In genomic region chr6:143633710-143634109, GRCm38 (mm10) we compare ENCODE assay signal across 25 mouse cellular contexts.
DNase-seq lines count a peak whose midpoint lies in the region; ATAC-seq and TF ChIP-seq lines count a peak whose summit lies in the region.
"Had no signal": no experiment of that assay in that cellular context is flagged by ENCODE, and none has a peak within 500 bp of the region (broad histone marks: within the 10 kb centered on the region; RNA-seq: fewer than 3 reads in every experiment).

No protein-coding gene starts in this region.

- H3K4me2 ChIP-seq in intestine, embryonic 16.5 days (ENCODE audit: low read depth, low read length): no peak overlapping the region
- H3K4me2 ChIP-seq in intestine, postnatal 0 days (replicated peaks; ENCODE audit: low read depth): no peak overlapping the region
- H3K4me2 ChIP-seq in kidney, embryonic 15.5 days: no peak overlapping the region
- no peak overlapping the region for H3K4me2 ChIP-seq in liver, embryonic 16.5 days (ENCODE audit: low read depth, low read length)
- H3K4me2 ChIP-seq in forebrain, embryonic 16.5 days (ENCODE audit: low read length): no peak overlapping the region
- H3K4me2 ChIP-seq: forebrain, embryonic 13.5 days; heart, embryonic 11.5 days; hindbrain, embryonic 14.5 days; limb, embryonic 12.5 days; midbrain, embryonic 13.5 days; neural tube, embryonic 13.5 days had no signal

- no peaks in the 10 kb centered on the region for H3K27me3 ChIP-seq in intestine, embryonic 16.5 days (replicated peaks; ENCODE audit: control insufficient read depth, insufficient read depth, low read length)
- no peaks in the 10 kb centered on the region for H3K27me3 ChIP-seq in intestine, postnatal 0 days (replicated peaks; ENCODE audit: control insufficient read depth, insufficient read depth, low read length)
- H3K27me3 ChIP-seq in kidney, embryonic 15.5 days: no peaks in the 10 kb centered on the region
- H3K27me3 ChIP-seq in liver, embryonic 16.5 days (ENCODE audit: control insufficient read depth, insufficient read depth, low read depth, low read length): no peaks in the 10 kb centered on the region
- H3K27me3 ChIP-seq in forebrain, embryonic 16.5 days (replicated peaks; ENCODE audit: control insufficient read depth, insufficient read depth, low read length): no peaks in the 10 kb centered on the region
- H3K27me3 ChIP-seq: forebrain, embryonic 13.5 days; limb, embryonic 12.5 days; midbrain, embryonic 13.5 days; neural tube, embryonic 13.5 days had no signal

- no peak overlapping the region for H3K27ac ChIP-seq in intestine, embryonic 16.5 days (ENCODE audit: low read length)
- H3K27ac ChIP-seq in intestine, postnatal 0 days (ENCODE audit: low read depth, low read length): no peak overlapping the region
- no peak overlapping the region for H3K27ac ChIP-seq in kidney, embryonic 15.5 days
- H3K27ac ChIP-seq in liver, embryonic 16.5 days (ENCODE audit: low read length): 0 out of 2 replicates have a peak overlapping the region, but pooled peaks have one; percentile 3
- H3K27ac ChIP-seq in forebrain, embryonic 16.5 days (ENCODE audit: low read length): no peak overlapping the region
- H3K27ac ChIP-seq: forebrain, embryonic 13.5 days; hindbrain, embryonic 14.5 days; left cerebral cortex, adult 2 months; limb, embryonic 12.5 days; macrophage; midbrain, embryonic 13.5 days; neural tube, embryonic 13.5 days had no signal

- ATAC-seq in intestine, embryonic 16.5 days: 0 out of 2 replicates have a peak, but pooled peaks have one; percentile 9
- ATAC-seq in intestine, postnatal 0 days: no peak
- ATAC-seq in kidney, embryonic 15.5 days (replicated peaks; ENCODE audit: low FRiP score): no peak
- ATAC-seq in liver, embryonic 16.5 days (ENCODE audit: low read depth): peak; percentile 64
- ATAC-seq in forebrain, embryonic 16.5 days: no peak
- ATAC-seq: forebrain, embryonic 13.5 days; midbrain, embryonic 13.5 days had no signal

- H3K9ac ChIP-seq in intestine, embryonic 16.5 days (ENCODE audit: low read depth, low read length): no peak overlapping the region
- no peak overlapping the region for H3K9ac ChIP-seq in intestine, postnatal 0 days (ENCODE audit: low read depth, low read length)
- H3K9ac ChIP-seq in kidney, embryonic 15.5 days: no peak overlapping the region
- no peak overlapping the region for H3K9ac ChIP-seq in liver, embryonic 16.5 days (ENCODE audit: low read depth, low read length)
- H3K9ac ChIP-seq in forebrain, embryonic 16.5 days (replicated peaks; ENCODE audit: low read depth, low read length): no peak overlapping the region
- H3K9ac ChIP-seq: forebrain, embryonic 13.5 days; hindbrain, embryonic 14.5 days; limb, embryonic 12.5 days; midbrain, embryonic 13.5 days; neural tube, embryonic 13.5 days had no signal

- no peaks in the 10 kb centered on the region for H3K4me1 ChIP-seq in intestine, embryonic 16.5 days (ENCODE audit: control insufficient read depth, insufficient read depth, low read length)
- no peaks in the 10 kb centered on the region for H3K4me1 ChIP-seq in intestine, postnatal 0 days (replicated peaks; ENCODE audit: control insufficient read depth, insufficient read depth, low read length)
- 0 out of 2 replicates have a peak, but pooled peaks cover 2% of the 10 kb centered on the region for H3K4me1 ChIP-seq in kidney, embryonic 15.5 days
- no peaks in the 10 kb centered on the region for H3K4me1 ChIP-seq in liver, embryonic 16.5 days (ENCODE audit: control insufficient read depth, low read depth, low read length)
- no peaks in the 10 kb centered on the region for H3K4me1 ChIP-seq in forebrain, embryonic 16.5 days (replicated peaks; ENCODE audit: control insufficient read depth, insufficient read depth, low read length)
- H3K4me1 ChIP-seq: midbrain, embryonic 13.5 days had no signal

- no peaks in the 10 kb centered on the region for H3K36me3 ChIP-seq in intestine, embryonic 16.5 days (ENCODE audit: control insufficient read depth, insufficient read depth, low read length)
- no peaks in the 10 kb centered on the region for H3K36me3 ChIP-seq in intestine, postnatal 0 days (ENCODE audit: control insufficient read depth, insufficient read depth)
- H3K36me3 ChIP-seq in kidney, embryonic 15.5 days: no peaks in the 10 kb centered on the region
- no peaks in the 10 kb centered on the region for H3K36me3 ChIP-seq in liver, embryonic 16.5 days (ENCODE audit: control insufficient read depth, insufficient read depth)
- H3K36me3 ChIP-seq in forebrain, embryonic 16.5 days (ENCODE audit: control insufficient read depth, insufficient read depth): no peaks in the 10 kb centered on the region
- H3K36me3 ChIP-seq: G1E; limb, embryonic 12.5 days; midbrain, embryonic 13.5 days; neural tube, embryonic 13.5 days had no signal

- DNase-seq in kidney, postnatal 36 days: peak; percentile 4 to 7
- DNase-seq in testis, postnatal 14 days (ENCODE audit: low spot score): no peak
- DNase-seq: adrenal gland, postnatal 10 days; cerebellum, adult 8-10 months; cerebellum, postnatal 25 days; gastrocnemius, postnatal 25 days; heart, adult 18-20 months; heart, postnatal 4 days; lung, adult 2 months; lung, postnatal 10 days; right cerebral cortex, postnatal 4 days had no signal

- no peak overlapping the region for H3K4me3 ChIP-seq in intestine, embryonic 16.5 days (ENCODE audit: low read length)
- H3K4me3 ChIP-seq in intestine, postnatal 0 days (ENCODE audit: low read depth, low read length): no peak overlapping the region
- H3K4me3 ChIP-seq in kidney, embryonic 15.5 days (replicated peaks): no peak overlapping the region
- H3K4me3 ChIP-seq in liver, embryonic 16.5 days (ENCODE audit: low read depth, low read length): no peak overlapping the region
- H3K4me3 ChIP-seq in forebrain, embryonic 16.5 days (replicated peaks; ENCODE audit: low read length): no peak overlapping the region
- H3K4me3 ChIP-seq: forebrain, embryonic 13.5 days; left cerebral cortex, adult 2 months; limb, embryonic 12.5 days; midbrain, embryonic 13.5 days; neural tube, embryonic 13.5 days had no signal

- no peaks in the 10 kb centered on the region for H3K9me3 ChIP-seq in intestine, embryonic 16.5 days (ENCODE audit: control insufficient read depth, low read length)
- no peaks in the 10 kb centered on the region for H3K9me3 ChIP-seq in intestine, postnatal 0 days (ENCODE audit: control insufficient read depth)
- H3K9me3 ChIP-seq in kidney, embryonic 15.5 days (replicated peaks): no peaks in the 10 kb centered on the region
- H3K9me3 ChIP-seq in liver, embryonic 16.5 days (replicated peaks; ENCODE audit: control insufficient read depth, low read length): no peaks in the 10 kb centered on the region
- H3K9me3 ChIP-seq in forebrain, embryonic 16.5 days (ENCODE audit: control insufficient read depth, low read length): no peaks in the 10 kb centered on the region
- H3K9me3 ChIP-seq: forebrain, embryonic 13.5 days; limb, embryonic 12.5 days; midbrain, embryonic 13.5 days; neural tube, embryonic 13.5 days had no signal

- TF ChIP-seq CTCF in intestine, postnatal 0 days (IDR thresholded peaks at IDR 0.05; ENCODE audit: low read depth): no peak

- 59% methylated on average over 6 of the region's 6 CpGs for WGBS in intestine, embryonic 16.5 days
- WGBS in intestine, postnatal 0 days: 50% methylated on average over 6 of the region's 6 CpGs
- WGBS in kidney, embryonic 15.5 days: 75% methylated on average over 6 of the region's 6 CpGs
- WGBS in liver, embryonic 16.5 days (ENCODE audit: insufficient replicate concordance): 45% methylated on average over 6 of the region's 6 CpGs
- WGBS in forebrain, embryonic 16.5 days: 79% methylated on average over 6 of the region's 6 CpGs

Comparison
In these comparisons a context has a peak if more than half of its experiments do, and no peak if none do; other contexts are left out.
1. ATAC-seq: peak in intestine, embryonic 16.5 days (single experiment) and liver, embryonic 16.5 days (single experiment); none in intestine, postnatal 0 days (single experiment), kidney, embryonic 15.5 days (single experiment) and forebrain, embryonic 16.5 days (single experiment).